Mouse (Mus musculus) erythroid progenitor cell, adult 5-6 weeks (primary cell): ENCODE results near the gene Pgap3. TPM values are rescaled to one million over a fixed set of nuclear protein-coding genes. Genes with fewer than 3 reads are reported as not detected.
"Not testable (repeated sequence)": the region's sequence is repeated elsewhere in the genome, so short reads cannot be mapped to it uniquely, and the experiment has no call there.

Experiments
- ATAC-seq: replicated peaks from 2 replicates; pipeline ENCODE4 v1.8.0; 2016; ENCODE audit warnings: moderate number of reproducible peaks, mild to moderate bottlenecking, moderate TSS enrichment, inconsistent platforms; ENCODE audit not compliant: poor library complexity, low FRiP score, severe bottlenecking
- total RNA-seq, 2 experiments: library from RNA; stranded (forward) in 1 of 2; stranded (reverse) in 1 of 2; fragments of 150-400 nt in 1 of 2; fragments of 186-747, 209-891 nt in 1 of 2; gene quantifications; 2 replicates each; pipeline versions ENCODE4 v1.2.3 to v1.2.4; 2015 to 2017; ENCODE audit warnings: low replicate concordance in 2 of 2

The Pgap3 gene
- total RNA-seq, 2 experiments from 2014 or later = 2.4 to 3.4 TPM

- ATAC-seq = no peak
Observed at GRCm38 (mm10) chr11:98384721-98385637, 15.3 kb downstream of the Pgap3 start.

DNA sequence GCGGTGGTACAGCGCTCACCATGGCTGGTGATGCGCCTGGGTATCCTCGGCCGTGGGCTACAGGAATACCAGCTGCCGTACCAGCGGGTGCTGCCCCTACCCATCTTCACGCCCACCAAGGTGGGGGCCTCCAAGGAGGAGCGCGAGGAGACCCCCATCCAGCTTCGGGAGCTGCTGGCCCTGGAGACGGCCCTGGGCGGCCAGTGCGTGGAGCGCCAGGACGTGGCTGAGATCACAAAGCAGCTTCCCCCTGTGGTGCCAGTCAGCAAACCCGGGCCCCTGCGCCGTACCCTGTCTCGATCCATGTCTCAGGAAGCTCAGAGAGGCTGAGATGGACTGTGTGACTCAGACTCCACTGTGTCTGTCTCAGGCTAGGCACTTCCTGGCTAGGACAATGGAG, 16.1 kb downstream of the Pgap3 start:
- no peak for ATAC-seq

DNA sequence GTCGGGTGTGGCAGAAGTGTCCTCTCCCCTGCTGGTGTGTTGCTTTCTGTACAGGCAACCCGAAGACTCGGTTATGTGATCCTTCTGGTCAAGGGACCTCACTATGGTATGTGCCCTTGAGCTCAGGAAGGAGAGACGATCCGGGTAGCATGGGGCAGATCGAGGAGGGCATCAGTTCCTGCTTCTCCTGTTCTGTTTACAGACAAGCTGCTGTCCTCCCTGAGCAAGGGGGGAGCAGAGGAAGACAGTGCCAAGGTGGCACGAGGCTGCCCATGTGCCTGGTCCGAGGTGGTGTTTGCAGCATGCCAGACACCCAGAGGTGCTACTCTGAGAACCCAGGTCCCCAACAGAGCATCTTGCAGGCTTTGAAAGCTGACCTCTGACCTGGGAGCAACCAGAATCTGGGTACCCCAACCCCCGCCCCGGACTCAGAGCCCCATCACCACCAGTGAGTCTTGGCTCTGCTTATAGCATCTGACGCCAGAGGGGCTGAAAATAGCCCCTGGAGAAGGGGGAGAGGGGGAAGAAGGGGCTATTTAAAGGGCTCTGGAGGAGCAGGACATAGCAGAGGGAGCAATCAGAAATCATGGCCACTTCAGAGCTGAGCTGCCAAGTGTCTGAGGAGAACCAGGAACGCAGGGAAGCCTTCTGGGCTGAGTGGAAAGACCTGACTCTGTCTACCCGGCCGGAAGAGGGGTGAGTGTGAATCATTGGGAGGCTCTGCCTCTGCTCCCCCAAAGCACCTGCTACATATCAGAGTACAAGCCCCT, 16.8 kb downstream of the Pgap3 start, which contains the start of gene Tcap:
Gene Tcap, plus strand, starts transcription at position 551 of the 770 bp plus-strand sequence.
- no peak for ATAC-seq

DNA sequence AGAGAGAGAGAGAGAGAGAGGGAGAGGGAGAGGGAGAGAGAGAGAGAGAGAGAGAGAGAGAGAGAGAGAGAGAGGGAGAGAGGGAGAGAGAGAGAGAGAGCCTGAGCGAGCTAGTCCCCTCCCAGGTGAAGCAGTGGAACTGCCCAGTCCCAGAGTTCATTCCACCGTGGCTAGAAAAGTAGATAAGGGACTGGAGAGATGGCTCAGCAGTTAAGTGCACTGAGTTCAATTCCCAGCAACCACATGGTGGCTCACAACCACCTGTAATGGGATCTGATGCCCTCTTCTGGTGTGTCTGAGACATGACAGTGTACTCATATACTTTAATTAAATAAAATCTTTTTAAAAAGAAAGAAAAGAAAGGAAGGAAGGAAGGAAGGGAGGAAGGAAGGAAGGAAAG, 17.9 kb downstream of the Pgap3 start:
- not testable (repeated sequence) for ATAC-seq

GRCm38 (mm10) chr11:98381651-98382050, 18.6 kb downstream of the Pgap3 start:
- no peak for ATAC-seq

DNA sequence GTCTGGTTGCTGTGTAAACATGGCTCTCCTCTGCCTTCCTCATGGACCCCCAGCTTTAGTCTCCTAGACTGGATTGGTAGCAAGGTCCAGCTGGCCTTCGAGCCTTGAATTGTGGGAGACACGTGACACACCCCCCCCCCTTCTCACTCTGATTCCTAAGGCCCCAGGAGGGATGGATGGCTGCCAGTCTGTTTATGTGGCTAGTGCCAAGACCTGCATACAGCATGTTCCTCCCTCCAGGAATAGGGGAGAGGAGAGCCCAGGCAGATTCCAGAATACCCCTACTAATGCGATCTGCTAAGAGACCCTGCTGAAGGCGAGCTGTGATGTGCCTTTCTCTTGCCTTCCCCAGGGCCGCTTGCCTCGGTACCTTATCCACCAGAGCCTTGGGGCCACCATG, 20.2 kb downstream of the Pgap3 start:
- ATAC-seq = no peak

DNA sequence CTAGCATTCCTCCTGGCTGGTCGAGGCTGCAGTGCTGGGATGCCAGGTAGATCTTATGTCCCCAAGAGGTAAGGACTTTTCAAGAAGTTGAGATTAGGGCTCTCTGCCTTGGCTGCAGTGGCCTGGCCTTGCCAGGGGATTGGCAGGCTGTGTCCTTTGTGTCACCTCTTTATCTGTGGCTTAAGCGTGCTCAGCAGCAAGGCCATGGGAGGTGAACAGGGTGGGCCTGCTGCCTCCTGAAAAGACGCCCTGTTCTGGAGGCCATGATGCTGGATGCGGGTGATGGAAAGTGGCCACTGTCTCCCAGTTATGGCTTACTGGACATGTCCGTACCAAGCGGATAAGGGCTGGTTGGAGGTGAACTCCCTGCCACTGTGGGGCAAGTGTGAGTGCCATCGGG, 20.9 kb downstream of the Pgap3 start:
- ATAC-seq = no peak

GRCm38 (mm10) chr11:98377787-98378186, 22.5 kb downstream of the Pgap3 start:
- no peak for ATAC-seq

- no peak for ATAC-seq
Observed at GRCm38 (mm10) chr11:98376756-98377155, 23.5 kb downstream of the Pgap3 start.

GRCm38 (mm10) chr11:98374266-98374665, 26.0 kb downstream of the Pgap3 start:
- no peak for ATAC-seq

- ATAC-seq = no peak
Observed at GRCm38 (mm10) chr11:98373244-98373643, 27.0 kb downstream of the Pgap3 start.

GRCm38 (mm10) chr11:98372406-98372805, 27.9 kb downstream of the Pgap3 start:
- peak; percentile 64 for ATAC-seq

DNA sequence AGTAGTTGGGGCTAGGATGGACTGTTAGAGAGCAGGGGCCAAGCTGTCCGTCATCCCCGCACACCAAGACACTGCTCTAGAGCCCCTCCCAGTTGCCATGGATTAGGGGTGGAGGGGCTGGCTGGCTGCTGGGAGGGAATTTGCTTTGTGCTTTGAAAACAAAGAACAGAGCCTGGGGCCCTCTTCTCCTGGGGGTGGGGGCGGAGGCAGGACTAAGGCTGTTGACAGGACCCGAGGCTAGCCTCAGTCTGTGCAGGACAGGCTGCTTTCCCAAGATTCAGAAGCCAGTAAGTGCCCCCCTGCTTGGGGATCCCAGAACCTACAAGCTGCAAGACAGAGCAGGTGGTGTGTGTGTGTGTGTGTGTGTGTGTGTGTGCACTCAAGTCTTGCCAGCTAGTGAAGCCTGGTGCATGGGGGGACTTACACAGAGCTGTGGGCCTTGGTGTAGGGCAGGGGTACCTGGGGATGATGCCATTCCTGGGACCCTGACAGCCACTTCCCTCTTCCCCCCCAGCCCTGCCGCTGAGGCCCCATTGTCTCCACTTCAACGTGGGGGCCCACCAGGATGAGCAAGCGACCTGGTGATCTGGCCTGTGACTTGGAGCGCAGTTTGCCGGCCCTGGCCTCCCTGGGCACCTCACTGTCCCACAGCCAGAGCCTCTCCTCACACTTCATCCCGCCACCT, 28.6 kb downstream of the Pgap3 start:
- ATAC-seq = 0 out of 2 replicates have a peak, but pooled peaks have one; percentile 6

DNA sequence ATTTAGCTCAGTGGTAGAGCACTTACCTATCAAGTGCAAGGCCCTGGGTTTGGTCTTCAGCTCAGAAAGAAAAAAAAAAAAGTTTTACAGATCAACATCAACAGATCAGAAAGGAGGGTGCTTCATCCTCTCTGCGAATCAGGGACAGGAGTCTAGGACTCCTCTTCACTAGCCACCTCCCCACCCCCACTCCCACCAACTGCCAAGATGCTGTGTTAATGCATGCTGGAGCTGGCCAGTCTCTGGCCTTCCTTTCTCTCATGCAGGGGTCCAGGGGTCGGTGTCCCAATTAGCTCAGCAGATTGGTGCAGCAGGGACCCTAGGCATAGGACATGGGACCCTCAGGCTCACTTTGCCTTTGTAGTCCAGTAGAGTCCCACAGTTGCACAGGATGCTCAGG, 29.7 kb downstream of the Pgap3 start:
- no peak for ATAC-seq

GRCm38 (mm10) chr11:98369337-98369736, 31.0 kb downstream of the Pgap3 start:
- ATAC-seq = no peak

- ATAC-seq = no peak
Observed at GRCm38 (mm10) chr11:98367863-98368186, 32.5 kb downstream of the Pgap3 start.

DNA sequence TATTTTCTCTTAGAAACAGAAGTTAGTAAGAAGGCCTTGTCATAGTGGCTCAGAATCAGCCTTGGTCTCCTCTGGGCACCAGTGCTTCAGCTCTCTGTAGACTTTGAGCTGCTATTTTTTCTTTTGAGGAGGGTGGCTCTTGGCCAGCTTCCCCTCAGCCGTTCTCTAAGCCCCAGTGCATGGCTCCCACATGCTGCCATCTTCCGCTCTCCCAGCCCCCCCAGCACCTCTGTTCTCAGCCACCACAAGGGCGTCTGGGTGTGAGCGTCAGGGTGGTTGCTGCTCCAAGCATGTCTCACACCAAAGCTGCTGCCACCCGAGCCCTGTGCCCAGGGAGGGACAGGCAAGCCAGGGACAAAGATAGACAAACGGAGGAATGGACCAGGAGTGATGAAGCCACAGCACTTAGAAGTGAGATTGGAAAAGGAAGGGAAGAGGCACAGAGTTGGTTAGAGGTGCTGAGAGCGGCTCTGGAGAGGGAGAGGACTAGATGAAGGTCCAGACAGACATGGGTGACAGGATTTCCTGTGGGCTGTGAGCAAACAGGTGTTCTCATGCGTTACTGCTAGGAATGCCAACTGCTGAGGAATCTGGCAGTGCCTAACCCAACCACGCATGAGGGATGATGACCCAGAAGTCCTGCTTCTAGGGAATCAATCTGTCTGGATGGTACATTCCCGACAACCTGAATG, 33.0 kb downstream of the Pgap3 start:
- no peak for ATAC-seq

DNA sequence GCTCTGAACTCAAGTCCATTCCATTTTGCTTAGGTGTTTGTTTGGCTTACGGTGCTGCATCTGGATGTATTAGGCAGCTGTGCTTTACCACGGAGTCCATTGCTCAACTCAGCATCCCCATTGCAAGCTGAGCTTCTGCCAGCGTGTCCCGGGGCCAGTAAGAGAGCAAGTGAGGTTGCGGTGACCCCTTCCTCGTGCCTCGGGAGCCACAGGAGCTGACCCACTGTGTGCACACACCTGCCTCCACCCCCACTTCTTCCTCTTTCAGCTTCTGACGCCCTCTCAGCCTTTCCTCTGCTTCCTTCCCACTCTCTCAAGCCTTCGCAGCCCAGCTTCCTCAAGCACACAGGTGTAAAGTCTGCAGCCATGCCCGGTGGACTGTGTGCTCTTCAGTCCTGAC, 34.0 kb downstream of the Pgap3 start:
- ATAC-seq = no peak

DNA sequence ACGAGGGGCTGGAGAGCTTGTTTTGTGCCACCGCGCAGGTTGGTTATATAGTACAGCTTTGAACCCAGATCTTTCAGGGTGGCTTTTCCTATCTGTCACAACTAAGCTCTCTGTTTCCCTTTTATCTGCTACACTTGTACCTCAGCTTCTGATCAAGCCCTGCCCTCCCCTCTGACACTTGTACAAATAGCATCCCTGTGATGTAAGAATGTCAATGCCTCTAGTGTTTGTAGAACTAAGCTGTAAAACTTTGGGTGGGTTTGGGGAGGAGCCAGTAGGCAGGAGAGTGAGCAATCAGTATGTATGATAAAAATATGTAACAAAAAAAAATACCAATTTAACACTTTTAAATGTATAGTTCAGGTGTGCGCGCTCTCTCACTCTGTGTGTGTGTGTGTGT, 35.9 kb downstream of the Pgap3 start:
- ATAC-seq = no peak

GRCm38 (mm10) chr11:98363817-98364216, 36.5 kb downstream of the Pgap3 start:
- ATAC-seq = no peak
